Mouse (Mus musculus) testis, adult 2 months (tissue): ENCODE measurements around the gene Lrmda. TPM values are rescaled to one million over a fixed set of nuclear protein-coding genes. Genes with fewer than 3 reads are reported as not detected.

Source experiments
- H3K27ac ChIP-seq: fragments of 200-500 bp; 2 replicates; pipeline ENCODE4 v1.5.1; 2012; ENCODE audit warnings: low read depth, low read length; ENCODE audit not compliant: control insufficient read depth, insufficient read depth
- H3K27me3 ChIP-seq: fragments of 200-500 bp; 2 replicates; pipeline ENCODE4 v1.6.1; 2012; ENCODE audit warnings: mild to moderate bottlenecking, low read length, moderate library complexity; ENCODE audit not compliant: control insufficient read depth, insufficient read depth
- H3K36me3 ChIP-seq: fragments of 200-500 bp; 2 replicates; pipeline ENCODE4 v1.6.1; 2012; ENCODE audit warnings: mild to moderate bottlenecking, low read length; ENCODE audit not compliant: control insufficient read depth, insufficient read depth
- H3K4me1 ChIP-seq: fragments of 200-500 bp; 2 replicates; pipeline ENCODE4 v1.6.1; 2012; ENCODE audit warnings: low read length; ENCODE audit not compliant: control insufficient read depth, insufficient read depth
- H3K4me3 ChIP-seq: fragments of 200-500 bp; 2 replicates; pipeline ENCODE4 v1.5.1; 2012; ENCODE audit warnings: low read depth, mild to moderate bottlenecking, low read length, moderate library complexity, mixed read lengths; ENCODE audit not compliant: control insufficient read depth
- CTCF ChIP-seq: fragments of 200-500 bp; IDR thresholded peaks from 2 replicates; pipeline ENCODE4 v1.5.1; 2012; ENCODE audit warnings: low read depth, mild to moderate bottlenecking, inconsistent platforms, low read length, moderate library complexity; ENCODE audit not compliant: control insufficient read depth, insufficient read depth, insufficient replicate concordance
- POLR2A ChIP-seq: fragments of 200-500 bp; IDR thresholded peaks from 2 replicates; pipeline ENCODE4 v1.6.1; 2012; ENCODE audit warnings: low read depth, mild to moderate bottlenecking, inconsistent platforms, low read length, moderate library complexity; ENCODE audit not compliant: control insufficient read depth
- polyA plus RNA-seq: library from polyadenylated mRNA; depleted of rRNA; stranded (reverse); fragments of >200 nt; gene quantifications from 2 replicates; pipeline ENCODE4 v1.2.3, GENCODE M21; 2012

Gene Lrmda
- polyA plus RNA-seq, 1 experiment = 2.1 TPM

- no peaks in the 10 kb centered on the region for H3K4me1 ChIP-seq
- H3K27ac ChIP-seq = no peak overlapping the region
- H3K36me3 ChIP-seq = no peaks in the 10 kb centered on the region
- TF ChIP-seq CTCF = no peak
- no peak for TF ChIP-seq POLR2A
- no peak overlapping the region for H3K4me3 ChIP-seq
- H3K27me3 ChIP-seq = no peaks in the 10 kb centered on the region
Observed at GRCm38 (mm10) chr14:22382101-22382500, 362.6 kb downstream of the Lrmda start.

- no peaks in the 10 kb centered on the region for H3K4me1 ChIP-seq
- no peaks in the 10 kb centered on the region for H3K27me3 ChIP-seq
- H3K36me3 ChIP-seq = no peaks in the 10 kb centered on the region
- no peak for TF ChIP-seq CTCF
- no peak for TF ChIP-seq POLR2A
- no peak overlapping the region for H3K27ac ChIP-seq
- H3K4me3 ChIP-seq = no peak overlapping the region
Observed at GRCm38 (mm10) chr14:22393616-22394015, 374.1 kb downstream of the Lrmda start.

GRCm38 (mm10) chr14:22402411-22402810 lies 382.9 kb downstream of the Lrmda start:
- TF ChIP-seq POLR2A (no peak), CTCF (no peak)
- no peaks in the 10 kb centered on the region for H3K4me1 ChIP-seq
- H3K36me3 ChIP-seq = no peaks in the 10 kb centered on the region
- no peaks in the 10 kb centered on the region for H3K27me3 ChIP-seq
- H3K27ac ChIP-seq = no peak overlapping the region
- H3K4me3 ChIP-seq = no peak overlapping the region

- no peak overlapping the region for H3K4me3 ChIP-seq
- TF ChIP-seq CTCF (no peak), POLR2A (no peak)
- H3K27me3 ChIP-seq = no peaks in the 10 kb centered on the region
- H3K4me1 ChIP-seq = no peaks in the 10 kb centered on the region
- no peaks in the 10 kb centered on the region for H3K36me3 ChIP-seq
- H3K27ac ChIP-seq = no peak overlapping the region
Observed at GRCm38 (mm10) chr14:22406623-22407022, 387.1 kb downstream of the Lrmda start.

- Histone ChIP-seq H3K4me1 (no peaks in the 10 kb centered on the region), H3K4me3 (no peak overlapping the region), H3K27ac (no peak overlapping the region), H3K36me3 (no peaks in the 10 kb centered on the region), H3K27me3 (no peaks in the 10 kb centered on the region)
- TF ChIP-seq CTCF = no peak
- TF ChIP-seq POLR2A = no peak
Observed at GRCm38 (mm10) chr14:22410826-22411225, 391.3 kb downstream of the Lrmda start.

GRCm38 (mm10) chr14:22413220-22413619 lies 393.7 kb downstream of the Lrmda start:
- no peak for TF ChIP-seq CTCF
- TF ChIP-seq POLR2A = no peak
- no peak overlapping the region for H3K27ac ChIP-seq
- no peaks in the 10 kb centered on the region for H3K36me3 ChIP-seq
- no peak overlapping the region for H3K4me3 ChIP-seq
- H3K4me1 ChIP-seq = no peaks in the 10 kb centered on the region
- no peaks in the 10 kb centered on the region for H3K27me3 ChIP-seq

GRCm38 (mm10) chr14:22417706-22418105 lies 398.2 kb downstream of the Lrmda start:
- Histone ChIP-seq H3K36me3 (no peaks in the 10 kb centered on the region), H3K27ac (no peak overlapping the region), H3K27me3 (no peaks in the 10 kb centered on the region), H3K4me1 (no peaks in the 10 kb centered on the region), H3K4me3 (no peak overlapping the region)
- no peak for TF ChIP-seq CTCF
- TF ChIP-seq POLR2A = no peak

- TF ChIP-seq POLR2A (no peak), CTCF (no peak)
- Histone ChIP-seq H3K36me3 (no peaks in the 10 kb centered on the region), H3K4me3 (no peak overlapping the region), H3K27me3 (no peaks in the 10 kb centered on the region), H3K4me1 (no peaks in the 10 kb centered on the region), H3K27ac (no peak overlapping the region)
Observed at GRCm38 (mm10) chr14:22421668-22422067, 402.2 kb downstream of the Lrmda start.
